Mouse (Mus musculus): ENCODE data around the gene Cdc42se2. TPM values are rescaled to one million over a fixed set of nuclear protein-coding genes. Genes with fewer than 3 reads are reported as not detected.

Cdc42se2 gene
- polyA plus RNA-seq, 1 experiment = 0.27 TPM

DNA sequence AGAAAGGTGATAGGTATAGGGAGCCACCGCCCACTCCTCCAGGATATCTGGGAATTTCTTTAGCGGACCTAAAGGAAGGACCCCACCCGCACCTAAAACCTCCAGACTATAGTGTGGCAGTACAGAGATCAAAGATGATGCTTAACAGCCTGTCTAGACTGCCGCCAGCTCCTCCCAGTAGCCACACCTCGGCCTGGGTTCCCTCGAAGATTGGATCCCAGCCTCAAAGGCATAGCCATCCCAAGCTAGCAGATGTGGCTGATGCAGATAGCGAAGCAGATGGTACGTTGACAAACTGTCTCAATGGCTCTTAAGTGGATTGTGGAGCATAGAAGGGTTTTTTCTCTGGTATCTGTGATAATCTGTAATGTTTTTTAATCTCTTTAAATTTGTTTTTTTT is 93.2 kb downstream of the Cdc42se2 start:
- peaks cover 2% of the 10 kb centered on the region; the same call in 1 of the 2 replicates for H3K4me1 ChIP-seq (ENCODE audit: control insufficient read depth)
- no peak overlapping the region for H3K4me3 ChIP-seq (replicated peaks)
- H3K9me3 ChIP-seq (ENCODE audit: control insufficient read depth, low read length) = no peaks in the 10 kb centered on the region
- peaks cover 82% of the 10 kb centered on the region for H3K36me3 ChIP-seq (ENCODE audit: control insufficient read depth)
- H3K27me3 ChIP-seq (ENCODE audit: control insufficient read depth) = no peaks in the 10 kb centered on the region
- TF ChIP-seq GATA1 (IDR thresholded peaks at IDR 0.05; ENCODE audit: low read length) (no peak), TAL1 (IDR thresholded peaks at IDR 0.05; ENCODE audit: low read length) (no peak)

DNA sequence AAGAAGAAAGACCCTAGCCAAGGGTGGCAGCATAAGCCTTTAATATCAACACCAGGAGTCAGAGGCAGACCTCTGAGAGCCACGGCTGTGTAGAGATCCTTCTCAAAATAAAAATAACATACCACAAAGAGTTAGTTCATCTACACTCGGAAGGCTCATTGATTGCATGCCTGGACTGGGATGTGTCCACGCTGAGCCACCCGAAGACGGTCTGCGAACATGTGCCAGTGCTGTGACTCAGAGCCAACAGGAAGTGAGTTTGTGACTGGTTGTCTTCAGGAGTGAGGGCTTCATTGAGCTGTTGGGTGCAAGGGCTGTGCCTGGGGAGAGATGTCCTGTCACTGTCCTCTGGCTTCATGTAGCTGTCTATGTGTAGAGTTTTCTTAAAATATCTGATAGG is 93.8 kb downstream of the Cdc42se2 start:
- Histone ChIP-seq H3K4me1 (ENCODE audit: control insufficient read depth) (peaks cover 2% of the 10 kb centered on the region; the same call in 1 of the 2 replicates), H3K4me3 (replicated peaks) (no peak overlapping the region), H3K27me3 (ENCODE audit: control insufficient read depth) (no peaks in the 10 kb centered on the region), H3K36me3 (ENCODE audit: control insufficient read depth) (peaks cover 84% of the 10 kb centered on the region), H3K9me3 (ENCODE audit: control insufficient read depth, low read length) (no peaks in the 10 kb centered on the region)
- TF ChIP-seq GATA1 (IDR thresholded peaks at IDR 0.05; ENCODE audit: low read length) = no peak
- TF ChIP-seq TAL1 (IDR thresholded peaks at IDR 0.05; ENCODE audit: low read length) = no peak

DNA sequence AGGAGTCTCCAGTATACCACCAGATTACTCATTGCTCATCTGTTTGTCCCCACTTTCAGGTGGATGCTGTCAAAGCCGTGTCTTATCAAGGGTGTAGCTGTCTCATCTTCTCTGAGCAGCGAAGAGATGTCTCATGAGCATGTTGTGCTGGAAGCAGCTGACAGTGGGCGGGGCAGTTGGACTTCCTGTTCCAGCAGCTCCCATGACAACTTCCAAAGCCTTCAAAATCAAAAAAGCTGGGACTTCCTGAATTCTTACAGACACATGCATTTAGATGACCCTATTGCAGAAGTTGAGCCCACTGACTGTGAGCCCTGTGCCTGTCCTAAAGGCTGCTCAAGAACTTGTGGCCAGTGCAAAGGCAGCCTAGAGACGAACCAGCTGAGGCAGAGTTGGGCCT is 96.3 kb downstream of the Cdc42se2 start:
- Histone ChIP-seq H3K36me3 (ENCODE audit: control insufficient read depth) (peaks cover 86% of the 10 kb centered on the region), H3K9me3 (ENCODE audit: control insufficient read depth, low read length) (no peaks in the 10 kb centered on the region), H3K27me3 (ENCODE audit: control insufficient read depth) (no peaks in the 10 kb centered on the region), H3K4me1 (ENCODE audit: control insufficient read depth) (peaks cover 2% of the 10 kb centered on the region; the same call in 1 of the 2 replicates), H3K4me3 (replicated peaks) (no peak overlapping the region)
- no peak for TF ChIP-seq TAL1 (IDR thresholded peaks at IDR 0.05; ENCODE audit: low read length)
- TF ChIP-seq GATA1 (IDR thresholded peaks at IDR 0.05; ENCODE audit: low read length) = no peak

DNA sequence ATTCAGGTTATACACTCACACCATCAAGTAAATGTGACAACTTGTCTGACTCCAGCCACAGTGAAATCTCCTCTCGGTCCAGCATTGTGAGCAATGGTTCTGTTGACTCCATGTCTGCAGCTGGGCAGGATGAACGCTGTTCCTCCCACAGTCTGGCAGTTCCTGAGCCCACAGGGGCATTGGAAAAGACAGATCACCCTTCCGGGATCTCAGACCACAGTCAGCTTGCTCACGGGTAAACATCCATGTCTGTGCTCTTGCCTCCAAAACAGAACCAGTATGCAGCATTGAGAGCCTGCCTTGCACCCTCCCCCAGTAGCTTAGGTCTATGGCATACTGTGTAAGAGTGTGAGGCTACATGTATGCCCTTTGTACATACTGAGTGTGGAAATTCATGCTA is 97.3 kb downstream of the Cdc42se2 start:
- H3K9me3 ChIP-seq (ENCODE audit: control insufficient read depth, low read length) = no peaks in the 10 kb centered on the region
- H3K4me1 ChIP-seq (ENCODE audit: control insufficient read depth) = peaks cover 2% of the 10 kb centered on the region; the same call in 1 of the 2 replicates
- no peak overlapping the region for H3K4me3 ChIP-seq (replicated peaks)
- peaks cover 84% of the 10 kb centered on the region for H3K36me3 ChIP-seq (ENCODE audit: control insufficient read depth)
- no peaks in the 10 kb centered on the region for H3K27me3 ChIP-seq (ENCODE audit: control insufficient read depth)
- TF ChIP-seq TAL1 (IDR thresholded peaks at IDR 0.05; ENCODE audit: low read length) = no peak
- no peak for TF ChIP-seq GATA1 (IDR thresholded peaks at IDR 0.05; ENCODE audit: low read length)

DNA sequence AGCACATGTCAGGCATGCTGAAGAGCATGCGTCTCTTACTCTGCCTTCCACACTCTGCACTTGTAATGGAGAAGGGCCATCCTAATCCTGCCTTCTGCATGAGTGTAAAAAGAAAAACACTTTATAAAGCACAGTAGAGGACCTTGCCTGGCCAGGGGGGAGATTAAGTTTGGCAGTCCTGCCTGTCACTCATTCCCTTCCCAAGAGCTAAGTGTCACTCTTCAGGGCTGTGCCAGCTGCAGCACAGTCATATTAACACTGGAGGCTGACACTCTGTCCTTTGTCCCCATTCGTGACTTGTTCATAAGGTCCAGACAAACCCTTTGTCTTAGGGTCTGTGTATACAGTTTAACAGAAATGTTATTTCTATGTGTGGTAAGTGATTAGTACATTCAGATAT is 102.6 kb downstream of the Cdc42se2 start:
- no peak for TF ChIP-seq GATA1 (IDR thresholded peaks at IDR 0.05; ENCODE audit: low read length)
- TF ChIP-seq TAL1 (IDR thresholded peaks at IDR 0.05; ENCODE audit: low read length) = no peak
- H3K4me1 ChIP-seq (ENCODE audit: control insufficient read depth) = no peaks in the 10 kb centered on the region
- no peaks in the 10 kb centered on the region for H3K27me3 ChIP-seq (ENCODE audit: control insufficient read depth)
- peaks cover 82% of the 10 kb centered on the region for H3K36me3 ChIP-seq (ENCODE audit: control insufficient read depth)
- H3K9me3 ChIP-seq (ENCODE audit: control insufficient read depth, low read length) = no peaks in the 10 kb centered on the region
- no peak overlapping the region for H3K4me3 ChIP-seq (replicated peaks)

DNA sequence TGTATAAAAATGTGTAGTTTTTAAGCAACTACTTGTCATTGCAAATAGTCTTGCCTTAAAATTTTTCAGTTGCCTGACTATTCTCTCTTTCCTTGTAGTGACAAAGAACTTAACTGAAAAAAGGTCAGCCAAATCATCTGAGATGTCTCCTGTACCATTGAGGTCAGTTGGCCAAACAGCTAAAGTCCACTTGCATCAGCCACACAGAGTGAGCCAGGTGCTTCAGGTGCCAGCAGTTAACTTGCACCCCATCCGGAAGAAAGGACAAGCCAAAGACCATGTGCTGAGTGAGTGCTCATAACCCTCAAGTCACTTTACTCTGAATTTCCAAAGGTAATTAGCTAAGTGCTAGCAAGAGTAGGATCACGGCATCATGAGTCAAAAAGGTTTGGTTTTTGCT is 108.3 kb downstream of the Cdc42se2 start:
- H3K27me3 ChIP-seq (ENCODE audit: control insufficient read depth) = no peaks in the 10 kb centered on the region
- peaks cover 80% of the 10 kb centered on the region for H3K36me3 ChIP-seq (ENCODE audit: control insufficient read depth)
- TF ChIP-seq GATA1 (IDR thresholded peaks at IDR 0.05; ENCODE audit: low read length) = no peak
- TF ChIP-seq TAL1 (IDR thresholded peaks at IDR 0.05; ENCODE audit: low read length) = no peak
- no peaks in the 10 kb centered on the region for H3K4me1 ChIP-seq (ENCODE audit: control insufficient read depth)
- H3K4me3 ChIP-seq (replicated peaks) = no peak overlapping the region
- no peaks in the 10 kb centered on the region for H3K9me3 ChIP-seq (ENCODE audit: control insufficient read depth, low read length)

DNA sequence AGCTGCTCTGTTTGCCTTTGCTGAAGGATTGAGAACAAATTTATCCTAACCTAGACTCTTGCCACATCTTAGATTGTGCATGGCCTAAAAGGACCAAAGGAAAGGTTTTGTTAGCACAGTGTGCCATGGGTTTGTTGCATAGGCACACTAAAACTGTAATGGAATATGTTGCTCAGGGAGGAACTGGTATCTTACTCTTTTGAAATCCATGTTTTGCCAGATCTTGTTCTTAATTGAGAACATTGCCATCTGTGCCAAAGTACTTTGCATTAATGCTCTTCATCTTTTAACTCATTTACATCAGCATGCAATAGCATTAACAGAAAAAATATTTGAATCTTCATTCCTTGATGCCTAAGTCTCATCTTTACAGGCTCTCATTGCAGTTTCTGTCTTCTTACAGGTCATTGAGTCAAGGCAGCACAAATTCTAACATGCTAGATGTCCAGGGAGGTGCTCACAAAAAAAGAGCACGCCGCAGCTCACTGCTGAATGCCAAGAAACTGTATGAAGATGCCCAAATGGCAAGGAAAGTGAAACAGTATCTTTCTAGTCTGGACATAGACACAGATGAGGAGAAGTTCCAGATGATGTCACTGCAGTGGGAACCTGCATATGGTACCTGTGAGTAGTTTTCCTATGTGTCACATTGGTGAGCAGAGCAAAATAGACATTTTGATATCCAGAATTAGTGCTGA is 111.5 kb downstream of the Cdc42se2 start:
- TF ChIP-seq GATA1 (IDR thresholded peaks at IDR 0.05; ENCODE audit: low read length) (no peak), TAL1 (IDR thresholded peaks at IDR 0.05; ENCODE audit: low read length) (no peak)
- H3K4me1 ChIP-seq (ENCODE audit: control insufficient read depth) = no peaks in the 10 kb centered on the region
- H3K36me3 ChIP-seq (ENCODE audit: control insufficient read depth) = peaks cover 67% of the 10 kb centered on the region
- no peak overlapping the region for H3K4me3 ChIP-seq (replicated peaks)
- no peaks in the 10 kb centered on the region for H3K9me3 ChIP-seq (ENCODE audit: control insufficient read depth, low read length)
- H3K27me3 ChIP-seq (ENCODE audit: control insufficient read depth) = no peaks in the 10 kb centered on the region

DNA sequence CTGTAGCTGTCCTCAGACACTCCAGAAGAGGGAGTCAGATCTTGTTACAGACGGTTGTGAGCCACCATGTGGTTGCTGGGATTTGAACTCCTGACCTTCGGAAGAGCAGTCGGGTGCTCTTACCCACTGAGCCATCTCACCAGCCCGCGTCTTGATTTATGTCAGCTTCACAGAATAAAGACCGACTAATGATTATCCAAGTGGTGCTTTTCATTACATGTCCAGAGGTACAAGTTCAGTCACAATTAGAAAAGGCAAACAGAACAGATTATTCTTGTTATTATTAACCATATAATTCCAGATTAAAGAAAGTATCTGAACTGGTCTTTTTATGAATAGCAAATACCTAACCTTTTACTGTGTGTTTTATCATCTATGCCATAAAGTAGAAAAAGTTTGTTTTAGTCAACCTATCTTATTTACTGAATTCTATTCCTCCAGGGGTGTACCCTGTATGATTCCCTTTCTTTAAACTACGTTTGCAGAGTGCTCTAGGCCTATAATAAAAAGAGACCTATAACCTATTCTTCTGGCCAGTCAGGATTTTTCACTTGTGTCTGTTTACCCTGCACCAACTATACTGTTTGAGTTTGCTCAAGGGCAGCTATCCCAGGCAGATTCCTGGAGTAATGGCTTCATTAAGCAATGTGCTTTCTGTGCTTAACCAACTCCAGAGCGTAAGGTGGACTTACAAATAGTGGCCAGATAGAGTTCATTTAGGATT is 113.7 kb downstream of the Cdc42se2 start:
- Histone ChIP-seq H3K27me3 (ENCODE audit: control insufficient read depth) (no peaks in the 10 kb centered on the region), H3K4me3 (replicated peaks) (no peak overlapping the region), H3K36me3 (ENCODE audit: control insufficient read depth) (peaks cover 63% of the 10 kb centered on the region), H3K9me3 (ENCODE audit: control insufficient read depth, low read length) (no peaks in the 10 kb centered on the region), H3K4me1 (ENCODE audit: control insufficient read depth) (no peaks in the 10 kb centered on the region)
- TF ChIP-seq TAL1 (IDR thresholded peaks at IDR 0.05; ENCODE audit: low read length) = no peak
- no peak for TF ChIP-seq GATA1 (IDR thresholded peaks at IDR 0.05; ENCODE audit: low read length)

Other genes starting within 250 kb of the Cdc42se2 start
- gene Lyrm7, start 73.2 kb upstream of the Cdc42se2 start, polyA plus RNA-seq (2012) = not detected in 2 replicates
- gene Hint1, start 78.7 kb upstream of the Cdc42se2 start, polyA plus RNA-seq (2012) = 113 and 143 TPM in 2 replicates
- 0.79 and 0.86 TPM in 2 replicates for gene Gpx3, start 114.8 kb upstream of the Cdc42se2 start, polyA plus RNA-seq (2012)
- 3.7 TPM in 2 replicates for gene Tnip1, start 175.2 kb upstream of the Cdc42se2 start, polyA plus RNA-seq (2012)
- gene Anxa6, start 245.8 kb upstream of the Cdc42se2 start, polyA plus RNA-seq (2012) = 0.23 and 0.47 TPM in 2 replicates